Mouse (Mus musculus): ENCODE measurements around the gene Dock9. TPM values are rescaled to one million over a fixed set of nuclear protein-coding genes. Genes with fewer than 3 reads are reported as not detected.
"Not testable (repeated sequence)": the region's sequence is repeated elsewhere in the genome, so short reads cannot be mapped to it uniquely, and the experiment has no call there.

Gene Dock9
- polyA plus RNA-seq, 1 experiment = 64.7 TPM

DNA sequence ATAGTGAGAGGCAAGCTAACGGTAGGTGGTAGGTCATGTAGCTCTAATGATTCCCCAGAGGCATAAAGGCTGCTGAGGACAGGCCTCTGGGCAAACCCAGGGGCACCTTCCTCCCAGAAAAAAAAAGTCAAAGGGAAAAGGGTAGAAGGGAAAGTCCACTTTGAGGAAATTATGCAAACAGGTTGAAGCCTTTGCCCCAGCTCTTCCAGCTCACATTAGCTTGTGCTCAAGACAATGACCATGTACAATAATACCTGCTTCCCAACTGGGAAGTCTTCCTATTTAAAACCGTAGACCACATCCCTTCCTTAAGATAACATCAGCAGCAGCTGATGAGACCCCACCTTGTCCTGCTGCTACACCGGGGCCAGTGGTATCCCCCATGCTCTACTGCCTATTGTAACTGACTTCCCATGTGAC lies 91.1 kb downstream of the Dock9 start:
- DNase-seq (ENCODE audit: extremely low spot score in 1 of 2, low spot score in 1 of 2) = no peak

GRCm38 (mm10) chr14:121705644-121706043 lies 92.0 kb downstream of the Dock9 start:
- DNase-seq (ENCODE audit: extremely low spot score in 1 of 2, low spot score in 1 of 2) = no peak

- DNase-seq (ENCODE audit: extremely low spot score in 1 of 2, low spot score in 1 of 2) = no peak
Observed at GRCm38 (mm10) chr14:121702534-121702933, 95.1 kb downstream of the Dock9 start.

DNA sequence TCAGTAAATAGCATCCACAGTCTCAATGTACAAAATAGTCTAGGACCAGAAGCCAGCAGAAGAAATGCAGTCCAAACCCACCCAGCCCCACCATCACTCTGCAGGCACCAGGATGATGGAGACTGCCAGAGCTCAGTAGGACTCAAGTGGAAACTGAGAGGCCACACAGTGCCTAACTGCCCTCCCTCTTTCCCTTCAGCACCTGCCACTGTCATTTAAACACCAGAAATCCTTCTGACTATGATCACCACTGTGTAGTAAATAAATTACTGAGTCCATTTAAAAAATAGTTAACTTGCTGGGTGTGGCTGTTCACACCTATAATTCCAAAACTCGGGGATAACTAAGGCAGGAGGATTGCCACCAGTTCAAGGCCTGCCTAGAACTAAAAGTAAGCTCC lies 97.6 kb downstream of the Dock9 start:
- DNase-seq (ENCODE audit: extremely low spot score in 1 of 2, low spot score in 1 of 2) = no peak

DNA sequence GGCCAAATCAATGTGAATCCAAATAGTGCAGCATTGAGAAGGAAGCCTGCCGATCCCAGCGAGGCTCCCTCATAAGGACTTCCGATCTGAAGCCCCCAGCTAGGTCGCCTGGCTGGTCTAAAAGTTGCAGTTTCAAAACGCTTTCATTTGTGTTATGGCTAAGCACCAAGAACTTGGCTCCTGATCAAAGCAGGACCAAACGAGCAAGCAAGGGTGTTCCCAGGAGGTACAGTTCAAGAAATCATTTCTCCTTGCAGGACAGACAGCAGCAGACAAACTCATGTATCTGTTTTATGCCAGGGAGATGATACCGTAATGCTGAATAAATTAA lies 99.1 kb downstream of the Dock9 start:
- DNase-seq (ENCODE audit: extremely low spot score in 1 of 2, low spot score in 1 of 2) = no peak

DNA sequence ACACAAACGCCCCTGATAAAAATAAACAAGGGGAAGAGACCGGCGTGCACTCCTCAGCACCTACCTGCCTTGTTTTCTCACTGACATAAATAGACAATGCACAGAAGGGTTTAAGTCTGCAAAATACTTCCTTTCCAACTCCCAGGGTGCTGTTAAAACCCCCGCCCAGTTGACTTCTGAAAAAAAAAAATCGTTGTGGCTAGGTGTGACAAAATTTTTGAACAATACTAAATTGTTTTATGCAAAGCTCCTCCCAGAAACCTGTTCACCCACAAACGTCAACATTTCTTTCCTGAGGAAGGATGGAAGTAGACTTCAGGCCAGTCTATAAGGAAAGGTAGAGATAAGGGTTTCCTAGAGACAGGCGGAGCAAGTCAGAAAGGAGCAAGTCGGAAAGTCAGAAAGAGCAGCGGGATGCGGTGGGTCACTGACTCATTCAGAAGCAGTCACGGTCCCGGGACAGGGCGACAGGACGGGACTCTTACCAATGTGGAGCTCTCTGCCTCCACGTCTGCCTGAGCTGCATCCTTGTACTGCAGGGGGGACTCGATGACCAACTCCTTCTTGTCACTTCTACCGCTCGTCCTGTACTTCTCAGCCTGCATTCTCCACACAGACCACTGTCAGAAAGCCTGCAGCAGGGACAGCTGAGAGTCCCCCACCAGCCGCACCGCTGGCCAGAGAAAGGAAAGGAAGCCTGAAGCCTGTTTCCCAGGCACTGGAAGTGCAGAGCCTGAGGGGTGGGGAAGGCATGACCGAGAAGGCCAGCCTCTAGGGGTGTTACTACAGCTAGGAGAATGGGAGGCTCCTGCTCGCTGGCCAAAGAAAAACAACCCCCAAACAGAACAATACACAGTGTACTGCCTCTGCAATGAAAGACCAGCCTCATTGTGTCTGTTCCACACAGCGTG lies 99.7 kb downstream of the Dock9 start:
- peak; percentile 28 to 42 for DNase-seq (ENCODE audit: extremely low spot score in 1 of 2, low spot score in 1 of 2)

DNA sequence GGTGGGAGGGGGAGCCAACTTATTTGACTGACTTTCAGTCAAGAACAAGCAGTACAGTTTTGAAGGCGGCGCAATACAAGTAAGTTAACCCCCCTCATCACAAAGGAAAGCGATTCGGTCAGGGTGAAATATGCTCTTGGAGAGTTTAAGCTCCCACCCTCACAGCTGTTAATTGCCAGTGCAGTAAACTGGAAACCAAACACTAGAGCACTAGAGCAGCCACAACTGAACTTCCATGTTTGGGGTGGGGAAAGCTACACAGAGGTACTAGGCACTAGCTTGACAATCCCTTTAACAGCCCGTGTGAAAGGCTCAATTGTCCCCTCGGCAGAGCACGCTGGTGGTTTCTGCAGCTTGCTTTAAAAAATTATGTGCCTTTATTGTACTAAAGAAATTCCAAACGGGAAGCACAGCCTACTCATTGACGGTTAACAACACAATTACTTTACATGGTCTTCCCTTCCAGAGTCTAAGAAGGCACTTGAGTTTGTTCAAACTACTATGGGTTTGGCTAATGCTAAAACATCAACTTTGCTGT lies 100.4 kb downstream of the Dock9 start:
- no peak for DNase-seq (ENCODE audit: extremely low spot score in 1 of 2, low spot score in 1 of 2)

- DNase-seq (ENCODE audit: extremely low spot score in 1 of 2, low spot score in 1 of 2) = no peak
Observed at GRCm38 (mm10) chr14:121696429-121697118, 101.1 kb downstream of the Dock9 start.

DNA sequence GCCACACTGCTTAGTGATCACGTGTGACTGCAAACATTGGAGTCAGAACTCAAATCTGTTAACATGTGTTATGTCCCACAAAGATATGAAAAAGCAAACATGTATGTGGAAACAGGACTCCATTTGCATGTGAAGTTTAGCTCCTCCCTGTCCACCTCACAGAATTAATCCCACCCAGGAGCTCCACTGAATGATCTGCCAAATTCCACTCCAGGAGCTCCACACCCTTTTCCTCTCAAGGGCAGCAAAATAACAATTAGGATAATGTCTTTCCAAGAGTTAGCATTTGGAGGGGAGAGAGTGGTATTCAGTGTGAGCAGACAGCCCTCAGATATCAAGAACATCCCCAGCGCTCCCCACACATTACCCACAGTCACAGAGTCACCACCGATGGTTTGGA lies 102.9 kb downstream of the Dock9 start:
- no peak for DNase-seq (ENCODE audit: extremely low spot score in 1 of 2, low spot score in 1 of 2)

DNA sequence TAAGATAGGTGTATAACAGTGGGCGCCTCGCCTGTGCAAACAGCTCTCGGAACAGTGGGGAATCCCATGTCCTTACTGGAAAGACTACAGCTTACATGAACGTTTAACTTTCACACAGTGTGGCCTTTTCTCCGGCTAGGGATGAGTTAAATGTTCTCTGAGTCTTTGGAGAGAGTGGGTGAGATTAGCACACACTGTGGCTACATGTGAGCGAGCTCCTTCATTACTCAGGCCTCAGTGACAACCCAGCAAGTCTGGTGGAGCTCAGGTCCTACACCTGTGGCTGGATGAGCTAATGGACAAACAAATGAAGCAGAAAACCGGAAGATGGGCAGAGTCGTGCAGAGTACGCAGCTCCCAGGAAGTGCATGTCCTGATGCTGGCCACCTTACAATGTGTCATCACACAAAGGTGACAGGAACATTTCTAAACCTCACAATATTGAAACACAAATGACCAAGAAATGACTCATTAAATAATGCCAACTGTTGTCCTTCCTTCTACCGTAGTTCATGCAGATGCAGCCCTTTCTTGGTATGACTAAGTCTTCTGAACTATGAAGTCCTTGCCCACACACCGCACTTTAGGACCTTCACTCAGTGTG lies 103.5 kb downstream of the Dock9 start:
- no peak for DNase-seq (ENCODE audit: extremely low spot score in 1 of 2, low spot score in 1 of 2)

GRCm38 (mm10) chr14:121689649-121690048 lies 108.0 kb downstream of the Dock9 start:
- not testable (repeated sequence) for DNase-seq (ENCODE audit: extremely low spot score in 1 of 2, low spot score in 1 of 2)

- no peak for DNase-seq (ENCODE audit: extremely low spot score in 1 of 2, low spot score in 1 of 2)
Observed at GRCm38 (mm10) chr14:121688175-121688574, 109.5 kb downstream of the Dock9 start.

GRCm38 (mm10) chr14:121687274-121687673 lies 110.4 kb downstream of the Dock9 start:
- DNase-seq (ENCODE audit: extremely low spot score in 1 of 2, low spot score in 1 of 2) = no peak

GRCm38 (mm10) chr14:121678913-121679312 lies 118.7 kb downstream of the Dock9 start:
- DNase-seq (ENCODE audit: extremely low spot score in 1 of 2, low spot score in 1 of 2) = no peak

GRCm38 (mm10) chr14:121678445-121678844 lies 119.2 kb downstream of the Dock9 start:
- no peak for DNase-seq (ENCODE audit: extremely low spot score in 1 of 2, low spot score in 1 of 2)

DNA sequence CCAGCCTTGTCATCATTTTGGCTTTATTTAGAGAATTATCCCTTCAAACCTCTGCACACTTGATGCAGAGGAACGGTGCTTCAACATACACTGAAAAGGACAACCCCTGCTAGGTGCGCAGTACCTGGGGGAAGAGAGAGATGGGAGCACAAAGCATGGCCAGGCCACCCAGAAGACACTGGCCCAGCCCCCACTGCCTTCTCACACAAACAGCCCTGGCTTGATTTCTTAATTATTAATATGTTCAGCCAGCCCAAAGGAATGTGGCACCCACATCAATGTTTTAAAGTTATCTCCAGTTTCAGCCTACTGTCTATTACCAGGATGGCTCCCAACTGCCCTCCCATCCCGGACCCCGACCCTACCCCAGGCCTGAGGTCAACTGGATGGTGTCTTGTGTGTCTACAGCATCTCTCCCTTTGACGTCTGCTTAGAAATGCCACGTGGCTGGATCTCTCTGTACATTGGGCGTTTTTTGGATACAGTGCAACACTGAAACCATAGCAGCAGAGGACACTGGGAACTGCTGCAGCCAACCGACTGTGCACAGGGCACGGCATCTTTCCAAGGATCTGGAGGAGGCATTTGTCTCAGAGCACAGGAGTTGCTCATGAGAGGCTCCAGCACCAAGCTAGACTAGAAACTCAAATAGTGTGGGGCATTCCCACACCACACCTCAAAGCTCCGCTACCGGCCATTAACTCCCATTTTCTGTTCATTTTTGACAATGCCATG lies 120.9 kb downstream of the Dock9 start:
- DNase-seq (ENCODE audit: extremely low spot score in 1 of 2, low spot score in 1 of 2) = peak in 1 of 2 experiments; percentile 57

- DNase-seq (ENCODE audit: extremely low spot score in 1 of 2, low spot score in 1 of 2) = no peak
Observed at GRCm38 (mm10) chr14:121676121-121676591, 121.5 kb downstream of the Dock9 start.

GRCm38 (mm10) chr14:121675579-121675978 lies 122.1 kb downstream of the Dock9 start:
- DNase-seq (ENCODE audit: extremely low spot score in 1 of 2, low spot score in 1 of 2) = no peak

- DNase-seq (ENCODE audit: extremely low spot score in 1 of 2, low spot score in 1 of 2) = no peak
Observed at GRCm38 (mm10) chr14:121675146-121675545, 122.5 kb downstream of the Dock9 start.

- no peak for DNase-seq (ENCODE audit: extremely low spot score in 1 of 2, low spot score in 1 of 2)
Observed at GRCm38 (mm10) chr14:121670016-121670415, 127.6 kb downstream of the Dock9 start.

Data from frontal cortex, adult 2 months (tissue).